Mouse (Mus musculus): ENCODE results near the gene Mrps35.

DNA sequence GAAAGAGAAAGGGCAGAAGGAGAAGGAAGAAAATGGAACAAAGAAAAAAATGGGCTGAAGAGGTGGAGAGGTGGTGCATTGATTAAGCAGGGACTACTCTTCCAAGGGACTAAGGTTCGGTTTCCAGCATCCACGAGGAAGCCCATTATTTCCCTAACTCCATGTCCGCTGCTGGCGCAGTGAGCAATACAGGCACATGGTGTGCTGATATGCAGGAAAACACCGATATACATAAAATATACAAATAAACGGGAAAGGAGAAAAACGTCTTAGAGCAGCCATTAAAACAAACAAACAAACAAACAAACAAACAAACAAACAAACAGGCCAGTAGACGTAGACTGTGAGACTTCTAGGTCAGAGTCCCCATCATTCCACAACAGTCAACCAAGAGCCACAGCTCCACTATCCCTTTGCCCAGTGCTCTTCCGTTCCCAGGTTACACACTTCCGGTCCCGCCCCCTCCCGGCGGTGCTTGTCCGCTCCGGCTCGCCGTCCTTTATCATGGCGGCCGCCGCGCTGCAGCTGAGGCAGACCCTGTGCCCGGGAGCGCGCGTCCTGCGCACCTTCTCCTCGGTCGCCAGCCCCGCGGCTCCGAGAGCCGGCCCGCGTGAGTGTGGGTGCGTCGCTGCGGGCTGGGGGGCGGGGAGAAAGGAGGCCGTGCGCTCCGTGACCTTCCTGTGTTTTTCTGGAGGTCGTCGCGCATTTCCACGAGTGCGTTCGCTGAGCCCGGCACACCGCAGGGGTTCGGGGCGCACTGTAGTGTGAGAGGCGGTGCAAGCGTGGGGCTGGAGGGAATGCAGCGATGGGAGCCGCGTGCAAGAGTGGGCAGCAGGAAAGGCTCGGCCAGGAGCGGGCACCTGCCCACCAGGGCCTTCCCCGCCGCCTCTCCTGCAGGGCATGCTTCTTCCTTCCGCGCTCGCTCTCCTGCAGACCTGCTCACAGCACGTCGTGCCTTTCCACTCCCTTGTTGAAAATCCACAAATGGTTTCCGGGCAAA is at the start of gene Mrps35:
- TF ChIP-seq CTCF (IDR thresholded peaks at IDR 0.05; ENCODE audit: low read depth) (peak; percentile 29; the same call in 1 of the 2 replicates), EP300 (IDR thresholded peaks at IDR 0.05; ENCODE audit: low read depth) (peak; percentile 46; the same call in 1 of the 2 replicates)
